Mouse (Mus musculus): ENCODE measurements at regions not wholly inside any gene's neighbourhood (a gene's known extent, or its start where the extent isn't known, plus 50 kb on each side); places are given as distances from the start of the nearest gene placed in this dataset.

GRCm38 (mm10) chr9:115361191-115361590 lies 51.0 kb upstream of the Stt3b start:
- TF ChIP-seq POLR2A (IDR thresholded peaks at IDR 0.05; ENCODE audit: control insufficient read depth, low read depth, low read length) (no peak), CTCF (IDR thresholded peaks at IDR 0.05; ENCODE audit: control insufficient read depth, insufficient read depth, insufficient replicate concordance, low read depth, low read length) (no peak)
